24 mouse cellular contexts compared by ENCODE assay signal in genomic region chr6:10365138-10365537, GRCm38 (mm10).
"Had no signal": no experiment of that assay in that cellular context is flagged by ENCODE, and none has a peak within 500 bp of the region (broad histone marks: within the 10 kb centered on the region; RNA-seq: fewer than 3 reads in every experiment).

No protein-coding gene starts in this region.

- H3K9me3 ChIP-seq: limb, embryonic 10.5 days; limb, embryonic 13.5 days; liver, embryonic 12.5 days; liver, embryonic 15.5 days; lung, embryonic 15.5 days; megakaryocyte, embryonic 14.5 days; midbrain, embryonic 10.5 days; midbrain, embryonic 13.5 days; neural tube, embryonic 13.5 days had no signal

- H3K9ac ChIP-seq: limb, embryonic 13.5 days; liver, embryonic 12.5 days; liver, embryonic 15.5 days; lung, embryonic 15.5 days; midbrain, embryonic 13.5 days; neural tube, embryonic 13.5 days had no signal

- H3K4me3 ChIP-seq: limb, embryonic 10.5 days; limb, embryonic 13.5 days; liver, embryonic 12.5 days; liver, embryonic 15.5 days; lung, embryonic 15.5 days; megakaryocyte, embryonic 14.5 days; midbrain, embryonic 10.5 days; midbrain, embryonic 13.5 days; myocyte; neural tube, embryonic 13.5 days had no signal

- H3K27ac ChIP-seq: hindbrain, postnatal 0 days; limb, embryonic 10.5 days; limb, embryonic 13.5 days; liver, embryonic 12.5 days; liver, embryonic 15.5 days; lung, embryonic 15.5 days; midbrain, embryonic 10.5 days; midbrain, embryonic 13.5 days; neural tube, embryonic 13.5 days; stomach, postnatal 0 days had no signal

- H3K27me3 ChIP-seq: limb, embryonic 13.5 days; liver, embryonic 12.5 days; liver, embryonic 15.5 days; lung, embryonic 15.5 days; megakaryocyte, embryonic 14.5 days; midbrain, embryonic 13.5 days; neural tube, embryonic 13.5 days had no signal

- ATAC-seq: hindbrain, postnatal 0 days; inflammation-experienced regulatory T-cells, adult 6 months; intestine, embryonic 16.5 days; liver, embryonic 12.5 days; midbrain, embryonic 13.5 days; midbrain, embryonic 16.5 days had no signal

- H3K36me3 ChIP-seq: limb, embryonic 10.5 days; limb, embryonic 13.5 days; liver, embryonic 12.5 days; liver, embryonic 15.5 days; lung, embryonic 15.5 days; midbrain, embryonic 10.5 days; midbrain, embryonic 13.5 days; neural tube, embryonic 13.5 days had no signal

- H3K4me2 ChIP-seq: limb, embryonic 13.5 days; liver, embryonic 12.5 days; liver, embryonic 15.5 days; lung, embryonic 15.5 days; midbrain, embryonic 13.5 days; neural tube, embryonic 13.5 days had no signal

- DNase-seq: liver; lung, adult 18-20 months; lung, postnatal 10 days; lung, postnatal 36 days; retina, postnatal 1 day; right cerebral cortex, postnatal 4 days; thymus, adult 2 months; thymus, postnatal 14 days; thymus, postnatal 4 days had no signal

- H3K4me1 ChIP-seq: limb, embryonic 10.5 days; limb, embryonic 13.5 days; liver, embryonic 12.5 days; liver, embryonic 15.5 days; lung, embryonic 15.5 days; megakaryocyte, embryonic 14.5 days; midbrain, embryonic 10.5 days; midbrain, embryonic 13.5 days; neural tube, embryonic 13.5 days had no signal
